Mouse (Mus musculus) megakaryocyte progenitor cell, adult 5-6 weeks (primary cell): ENCODE measurements around the gene Vars2. TPM values are rescaled to one million over a fixed set of nuclear protein-coding genes. Genes with fewer than 3 reads are reported as not detected.

ENCODE experiments used
- ATAC-seq: replicated peaks from 2 replicates; pipeline ENCODE4 v1.8.0; 2016; ENCODE audit warnings: mild to moderate bottlenecking, moderate TSS enrichment, inconsistent platforms; ENCODE audit not compliant: poor library complexity
- total RNA-seq, 2 experiments: library from RNA; stranded (forward) in 1 of 2; stranded (reverse) in 1 of 2; fragments of 157-497, 149-512 nt in 1 of 2; fragments of 200-1000 nt in 1 of 2; gene quantifications; 2 replicates each; pipeline versions ENCODE4 v1.2.3 to v1.2.4; 2015 to 2017

The Vars2 gene
- 5.7 and 11.4 TPM in 2 replicates for total RNA-seq (2015)
- 12.7 and 14.9 TPM in 2 replicates for total RNA-seq (2017)

GRCm38 (mm10) chr17:35667334-35668065 is at the start of gene Vars2:
Gene Vars2, minus strand, starts transcription at chr17:35667592.
- peak; percentile 77 for ATAC-seq

- ATAC-seq: no peak
These were observed 49.7 kb upstream of the Vars2 start for GRCm38 (mm10) chr17:35717080-35717479.

GRCm38 (mm10) chr17:35716114-35716513 is 48.7 kb upstream of the Vars2 start:
- no peak for ATAC-seq

GRCm38 (mm10) chr17:35710705-35711347 is 43.4 kb upstream of the Vars2 start:
- no peak for ATAC-seq

- ATAC-seq: no peak
These were observed 41.2 kb upstream of the Vars2 start for GRCm38 (mm10) chr17:35708611-35709010.

GRCm38 (mm10) chr17:35707929-35708328 is 40.5 kb upstream of the Vars2 start:
- ATAC-seq: no peak

GRCm38 (mm10) chr17:35705836-35706235 is 38.4 kb upstream of the Vars2 start:
- peak; percentile 71 for ATAC-seq

- 0 out of 2 replicates have a peak, but pooled peaks have one; percentile 12 for ATAC-seq
These were observed 37.5 kb upstream of the Vars2 start, which contains the start of gene Ddr1 for GRCm38 (mm10) chr17:35704621-35705464. Gene Ddr1, minus strand, starts transcription at chr17:35704621.

GRCm38 (mm10) chr17:35703751-35704271 is 36.4 kb upstream of the Vars2 start:
- no peak for ATAC-seq

GRCm38 (mm10) chr17:35703065-35703464 is 35.7 kb upstream of the Vars2 start:
- no peak for ATAC-seq

GRCm38 (mm10) chr17:35702605-35703004 is 35.2 kb upstream of the Vars2 start:
- no peak for ATAC-seq

- no peak for ATAC-seq
These were observed 34.6 kb upstream of the Vars2 start for GRCm38 (mm10) chr17:35701978-35702461.

- no peak for ATAC-seq
These were observed 34.0 kb upstream of the Vars2 start for GRCm38 (mm10) chr17:35701203-35701977.

GRCm38 (mm10) chr17:35700371-35700961 is 33.1 kb upstream of the Vars2 start:
- ATAC-seq: peak; percentile 17; the same call in 1 of the 2 replicates

- ATAC-seq: no peak; the same call in 1 of the 2 replicates
These were observed 32.5 kb upstream of the Vars2 start for GRCm38 (mm10) chr17:35699919-35700318.

- no peak for ATAC-seq
These were observed 31.1 kb upstream of the Vars2 start for GRCm38 (mm10) chr17:35698501-35698883.

GRCm38 (mm10) chr17:35697759-35698500 is 30.5 kb upstream of the Vars2 start:
- no peak for ATAC-seq

- ATAC-seq: no peak
These were observed 30.0 kb upstream of the Vars2 start for GRCm38 (mm10) chr17:35697429-35697758.

- no peak for ATAC-seq
These were observed 29.3 kb upstream of the Vars2 start for GRCm38 (mm10) chr17:35696691-35697090.
